Mouse (Mus musculus): ENCODE data around the gene Slco1a6. TPM values are rescaled to one million over a fixed set of nuclear protein-coding genes. Genes with fewer than 3 reads are reported as not detected.
"Not testable (repeated sequence)": the region's sequence is repeated elsewhere in the genome, so short reads cannot be mapped to it uniquely, and the experiment has no call there.

Gene Slco1a6
- polyA plus RNA-seq, 1 experiment from 2014 or later: not detected

DNA sequence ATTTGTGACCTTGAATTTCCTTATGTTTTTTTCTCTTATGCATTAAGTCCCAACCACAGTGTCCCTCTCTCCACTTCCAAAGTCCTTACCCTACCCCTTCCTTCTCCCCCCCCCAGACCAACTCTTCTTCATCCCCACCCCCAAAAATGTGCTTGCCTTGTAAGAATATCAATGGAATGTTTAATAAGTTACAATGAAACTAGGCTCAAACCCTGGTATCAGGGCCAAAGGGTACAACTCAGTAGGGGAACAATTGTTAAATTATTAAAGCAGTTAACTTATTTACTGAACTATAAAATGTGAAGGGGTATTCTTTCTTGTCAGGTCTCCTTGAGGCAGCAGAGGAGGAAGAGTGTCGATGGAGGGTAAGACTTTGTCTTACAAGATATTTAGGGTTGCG lies 47.1 kb downstream of the Slco1a6 start:
- ATAC-seq (ENCODE audit: insufficient read depth, low FRiP score, low read depth): no peak
- no peak overlapping the region for H3K4me2 ChIP-seq
- H3K4me3 ChIP-seq (replicated peaks): no peak overlapping the region
- no peaks in the 10 kb centered on the region for H3K27me3 ChIP-seq (replicated peaks)
- no peaks in the 10 kb centered on the region for H3K36me3 ChIP-seq
- H3K9ac ChIP-seq: no peak overlapping the region
- no peaks in the 10 kb centered on the region for H3K4me1 ChIP-seq
- 93% methylated on average over 2 of the region's 2 CpGs for WGBS
- no peak overlapping the region for H3K27ac ChIP-seq
- H3K9me3 ChIP-seq: no peaks in the 10 kb centered on the region

DNA sequence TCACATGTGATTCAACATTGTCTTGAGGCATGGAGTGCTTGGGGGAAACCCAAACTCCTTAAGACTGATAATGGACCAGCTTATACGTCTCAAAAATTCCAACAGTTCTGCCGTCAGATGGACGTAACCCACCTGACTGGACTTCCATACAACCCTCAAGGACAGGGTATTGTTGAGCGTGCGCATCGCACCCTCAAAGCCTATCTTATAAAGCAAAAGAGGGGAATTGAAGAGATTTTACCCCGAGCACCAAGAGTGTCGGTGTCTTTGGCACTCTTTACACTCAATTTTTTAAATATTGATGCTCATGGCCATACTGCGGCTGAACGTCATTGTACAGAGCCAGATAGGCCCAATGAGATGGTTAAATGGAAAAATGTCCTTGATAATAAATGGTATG lies 54.2 kb downstream of the Slco1a6 start:
- H3K9ac ChIP-seq; H3K27me3 ChIP-seq (replicated peaks); H3K4me1 ChIP-seq; H3K4me3 ChIP-seq (replicated peaks); H3K27ac ChIP-seq; H3K9me3 ChIP-seq; H3K4me2 ChIP-seq; ATAC-seq (ENCODE audit: insufficient read depth, low FRiP score, low read depth); H3K36me3 ChIP-seq: not testable (repeated sequence)
- 82% methylated on average over 6 of the region's 10 CpGs for WGBS

DNA sequence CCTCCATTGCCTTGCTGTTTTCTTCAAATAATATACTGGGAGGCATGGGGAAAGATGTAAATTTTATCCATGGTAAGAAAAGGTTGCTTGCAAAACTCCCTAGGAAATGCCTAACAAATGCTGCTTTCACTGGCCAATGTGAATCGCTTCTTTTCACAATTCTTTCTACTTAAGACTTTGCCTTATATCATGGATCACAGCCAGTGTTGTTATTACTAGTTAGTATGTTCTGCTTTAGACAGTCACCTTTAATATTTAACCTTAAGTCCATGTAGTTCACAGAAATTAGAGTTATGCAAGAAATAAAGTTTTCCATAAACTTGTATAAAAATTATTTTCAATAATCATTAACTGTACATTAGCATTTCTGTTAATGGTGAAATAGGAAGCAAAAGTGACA lies 60.0 kb downstream of the Slco1a6 start:
- H3K27ac ChIP-seq: no peak overlapping the region
- 77% methylated on average over 1 of the region's 1 CpGs for WGBS
- H3K9ac ChIP-seq: no peak overlapping the region
- H3K4me1 ChIP-seq: no peaks in the 10 kb centered on the region
- H3K4me2 ChIP-seq: no peak overlapping the region
- no peaks in the 10 kb centered on the region for H3K9me3 ChIP-seq
- no peaks in the 10 kb centered on the region for H3K36me3 ChIP-seq
- H3K27me3 ChIP-seq (replicated peaks): no peaks in the 10 kb centered on the region
- ATAC-seq (ENCODE audit: insufficient read depth, low FRiP score, low read depth): no peak
- H3K4me3 ChIP-seq (replicated peaks): no peak overlapping the region

DNA sequence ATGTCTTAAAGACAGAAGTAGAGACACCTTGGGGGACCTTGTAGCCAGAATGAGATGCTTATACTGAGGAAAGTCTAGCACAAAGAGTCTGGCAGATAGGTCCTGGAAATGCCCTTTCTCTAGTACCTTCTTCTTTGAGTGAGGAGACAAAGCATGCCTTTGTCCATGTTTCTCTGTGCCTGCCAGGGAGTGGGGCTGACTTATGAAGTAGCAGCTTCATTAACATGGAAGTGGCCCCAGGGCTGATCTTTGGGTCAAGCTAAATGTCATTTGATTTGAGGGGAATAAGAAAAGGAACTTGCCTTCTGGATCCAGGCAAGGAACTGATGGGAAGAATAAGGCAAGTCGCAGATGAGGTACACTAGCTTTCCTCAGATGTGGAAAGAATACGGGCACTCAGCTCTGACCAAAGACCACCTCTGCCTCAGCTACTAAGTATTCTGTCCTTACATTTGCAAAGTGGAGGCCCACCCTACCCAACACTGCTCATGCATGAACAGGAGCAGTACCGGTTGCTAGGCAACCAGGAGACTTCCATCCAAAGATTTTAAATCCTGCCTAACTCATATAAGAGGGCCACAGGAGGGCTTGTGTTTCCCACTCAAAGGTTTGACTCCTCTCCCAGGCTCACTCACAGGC lies 96.5 kb downstream of the Slco1a6 start:
- ATAC-seq (ENCODE audit: insufficient read depth, low FRiP score, low read depth): no peak
- Histone ChIP-seq H3K36me3 (no peaks in the 10 kb centered on the region), H3K9me3 (no peaks in the 10 kb centered on the region), H3K4me3 (replicated peaks) (no peak overlapping the region), H3K9ac (no peak overlapping the region), H3K4me2 (no peak overlapping the region), H3K27ac (no peak overlapping the region), H3K27me3 (replicated peaks) (no peaks in the 10 kb centered on the region), H3K4me1 (no peaks in the 10 kb centered on the region)
- WGBS: 83% methylated on average over 3 of the region's 3 CpGs

DNA sequence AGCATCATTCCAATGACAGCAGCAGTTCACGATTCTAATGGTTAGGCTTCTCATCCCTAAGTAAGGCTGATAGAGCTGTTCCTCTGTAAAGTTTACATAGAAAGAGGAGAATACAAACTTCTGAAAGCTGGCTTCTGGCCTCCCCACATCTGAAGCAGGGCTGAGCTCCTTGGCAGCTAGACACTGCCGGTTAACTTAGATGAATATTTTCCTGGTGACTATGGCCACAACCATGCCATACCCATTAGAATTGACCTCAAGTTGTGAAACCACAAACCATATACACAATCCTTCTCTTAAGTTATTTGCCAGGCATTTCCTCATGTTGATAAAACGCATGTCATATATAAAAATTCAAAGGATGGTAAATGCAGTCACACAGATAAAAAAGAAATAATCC lies 117.2 kb downstream of the Slco1a6 start:
- no peak overlapping the region for H3K27ac ChIP-seq
- H3K36me3 ChIP-seq: no peaks in the 10 kb centered on the region
- H3K9ac ChIP-seq: no peak overlapping the region
- WGBS: 81% methylated on average over 3 of the region's 3 CpGs
- no peaks in the 10 kb centered on the region for H3K9me3 ChIP-seq
- H3K4me1 ChIP-seq: no peaks in the 10 kb centered on the region
- no peak overlapping the region for H3K4me2 ChIP-seq
- no peak overlapping the region for H3K4me3 ChIP-seq (replicated peaks)
- ATAC-seq (ENCODE audit: insufficient read depth, low FRiP score, low read depth): no peak
- no peaks in the 10 kb centered on the region for H3K27me3 ChIP-seq (replicated peaks)

DNA sequence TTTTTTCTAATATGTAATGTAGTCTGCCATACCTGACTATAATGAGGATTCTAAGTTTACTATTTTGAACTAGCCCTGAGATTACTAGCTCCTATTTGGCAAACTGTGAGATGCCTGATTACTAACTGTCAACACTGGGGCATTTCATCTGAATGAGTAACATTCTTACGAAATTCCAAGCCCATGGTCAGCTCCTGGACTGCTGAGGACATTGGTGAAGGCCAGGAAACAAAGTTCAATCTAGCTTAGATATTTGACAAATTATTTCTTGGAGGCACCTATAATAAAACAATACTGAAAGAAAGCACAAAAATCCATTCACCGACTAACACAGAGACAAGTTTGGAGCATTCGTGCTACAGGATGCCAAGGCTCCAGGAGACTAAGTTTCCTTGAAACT lies 150.0 kb downstream of the Slco1a6 start:
- not testable (repeated sequence) for H3K9me3 ChIP-seq; H3K9ac ChIP-seq; H3K4me2 ChIP-seq; H3K4me1 ChIP-seq; H3K36me3 ChIP-seq; H3K27me3 ChIP-seq (replicated peaks); H3K27ac ChIP-seq; ATAC-seq (ENCODE audit: insufficient read depth, low FRiP score, low read depth); H3K4me3 ChIP-seq (replicated peaks)
- 81% methylated on average over 3 of the region's 3 CpGs for WGBS

DNA sequence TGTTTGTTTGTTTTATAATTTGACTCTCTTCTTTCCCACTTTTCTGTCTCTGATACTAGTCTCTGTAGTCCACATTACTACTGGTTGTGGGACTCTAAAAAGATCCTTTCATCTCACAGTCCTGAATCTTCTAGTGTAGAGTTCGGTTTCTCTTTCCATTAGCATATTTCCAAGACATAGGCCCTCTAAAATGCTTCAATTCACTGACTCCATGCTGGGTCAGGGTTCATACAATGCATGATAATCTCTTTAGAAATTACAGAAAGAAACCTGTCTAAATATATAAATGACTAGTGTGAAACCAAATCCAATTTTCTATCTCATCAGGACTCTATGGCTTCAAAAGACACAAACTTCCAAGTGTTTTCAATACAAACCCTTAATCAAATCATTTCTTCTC lies 160.6 kb downstream of the Slco1a6 start:
- 81% methylated on average over 1 of the region's 1 CpGs for WGBS
- no peaks in the 10 kb centered on the region for H3K9me3 ChIP-seq
- H3K9ac ChIP-seq: no peak overlapping the region
- H3K4me1 ChIP-seq: no peaks in the 10 kb centered on the region
- no peaks in the 10 kb centered on the region for H3K27me3 ChIP-seq (replicated peaks)
- H3K36me3 ChIP-seq: no peaks in the 10 kb centered on the region
- no peak overlapping the region for H3K27ac ChIP-seq
- ATAC-seq (ENCODE audit: insufficient read depth, low FRiP score, low read depth): no peak
- H3K4me2 ChIP-seq: no peak overlapping the region
- H3K4me3 ChIP-seq (replicated peaks): no peak overlapping the region

DNA sequence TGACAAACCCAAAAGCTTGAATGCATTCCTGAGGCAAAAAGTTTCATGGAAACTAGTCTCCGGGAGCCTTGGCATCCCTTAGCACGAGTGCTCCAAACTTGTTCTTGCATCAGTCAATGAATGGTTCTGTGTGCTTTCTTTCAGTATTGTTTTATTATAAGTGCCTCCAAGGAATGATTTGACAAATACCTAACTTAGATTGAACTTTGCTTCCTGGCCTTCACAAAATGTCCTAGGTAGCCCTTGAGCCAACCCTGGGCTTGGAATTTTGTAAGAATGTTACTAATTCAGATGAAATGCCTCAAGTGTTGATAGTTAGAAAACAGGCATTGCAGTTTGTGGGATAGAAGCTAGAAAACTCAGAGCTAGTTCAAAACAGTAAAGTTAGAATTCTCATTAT lies 162.6 kb downstream of the Slco1a6 start:
- Histone ChIP-seq H3K36me3 (no peaks in the 10 kb centered on the region), H3K4me2 (no peak overlapping the region), H3K4me3 (replicated peaks) (no peak overlapping the region), H3K9me3 (no peaks in the 10 kb centered on the region), H3K27ac (no peak overlapping the region), H3K4me1 (no peaks in the 10 kb centered on the region), H3K27me3 (replicated peaks) (no peaks in the 10 kb centered on the region), H3K9ac (no peak overlapping the region)
- WGBS: 89% methylated on average over 2 of the region's 2 CpGs
- ATAC-seq (ENCODE audit: insufficient read depth, low FRiP score, low read depth): no peak

DNA sequence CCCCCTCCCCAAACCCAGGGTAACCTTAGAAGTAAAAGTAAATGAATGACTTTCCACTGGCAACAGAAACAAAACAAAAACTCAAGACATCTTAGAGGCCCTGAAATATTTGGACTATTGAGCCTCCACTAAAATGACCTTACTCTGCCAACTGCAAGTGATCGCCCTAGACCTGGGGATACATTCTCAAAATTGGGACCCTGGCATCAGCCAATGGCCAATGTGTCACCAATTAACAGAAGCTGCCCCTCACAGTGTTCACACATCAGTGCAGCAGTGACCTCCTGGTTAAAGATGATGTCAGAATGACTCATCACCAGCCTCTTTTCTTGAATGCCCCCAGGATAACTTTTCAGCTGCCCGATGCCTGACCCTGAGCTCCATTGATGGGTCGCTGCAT lies 166.4 kb downstream of the Slco1a6 start:
- no peaks in the 10 kb centered on the region for H3K9me3 ChIP-seq
- no peak overlapping the region for H3K4me3 ChIP-seq (replicated peaks)
- H3K9ac ChIP-seq: no peak overlapping the region
- 86% methylated on average over 3 of the region's 3 CpGs for WGBS
- no peak overlapping the region for H3K4me2 ChIP-seq
- H3K36me3 ChIP-seq: no peaks in the 10 kb centered on the region
- H3K4me1 ChIP-seq: no peaks in the 10 kb centered on the region
- H3K27me3 ChIP-seq (replicated peaks): no peaks in the 10 kb centered on the region
- no peak for ATAC-seq (ENCODE audit: insufficient read depth, low FRiP score, low read depth)
- no peak overlapping the region for H3K27ac ChIP-seq

DNA sequence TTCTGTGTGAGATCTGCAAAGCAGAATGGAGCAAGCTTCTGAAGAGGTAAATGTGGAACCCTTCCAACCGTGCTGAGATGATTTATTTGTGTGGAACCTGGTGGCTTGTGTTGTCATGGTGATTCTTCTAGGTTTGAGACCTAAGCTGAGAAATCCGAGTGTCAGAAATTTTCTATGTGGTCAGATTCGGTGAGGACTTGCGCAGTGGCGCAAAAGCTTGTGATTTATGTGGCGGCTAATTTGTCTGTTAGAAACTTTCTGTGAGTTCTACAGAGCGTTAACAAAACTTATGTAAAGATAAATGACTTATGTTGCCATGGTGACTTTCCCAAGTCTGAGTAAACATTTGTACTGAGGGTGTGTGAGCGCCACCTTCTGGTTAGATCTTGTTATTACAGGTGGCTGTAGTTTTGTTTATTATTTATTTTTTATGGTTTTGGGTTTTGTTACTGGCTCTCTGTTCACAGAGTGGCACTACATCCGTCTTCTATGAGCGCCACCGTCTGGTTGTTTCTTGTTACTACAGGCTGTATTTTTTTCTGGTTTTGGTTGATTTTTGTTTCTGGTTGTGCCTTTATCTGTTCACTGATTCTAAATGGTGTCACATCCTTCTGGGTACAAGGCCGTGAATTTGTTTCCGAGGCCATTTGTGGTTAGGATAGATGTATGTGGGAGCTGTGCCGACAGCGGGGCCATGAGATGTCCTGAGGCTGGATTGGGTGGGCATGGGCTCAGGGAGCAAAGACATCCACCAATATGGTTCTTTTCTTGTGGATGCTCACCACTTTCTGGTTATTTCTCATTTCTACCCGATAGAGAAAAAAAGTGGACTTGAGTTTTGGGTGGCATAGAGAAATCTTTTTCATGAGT lies 167.8 kb downstream of the Slco1a6 start:
- no peaks in the 10 kb centered on the region for H3K4me1 ChIP-seq
- 40% methylated on average over 16 of the region's 16 CpGs for WGBS
- no peak overlapping the region for H3K4me3 ChIP-seq (replicated peaks)
- no peaks in the 10 kb centered on the region for H3K9me3 ChIP-seq
- H3K9ac ChIP-seq: no peak overlapping the region
- H3K4me2 ChIP-seq: no peak overlapping the region
- H3K36me3 ChIP-seq: no peaks in the 10 kb centered on the region
- peak; percentile 58; the same call in 1 of the 2 replicates for ATAC-seq (ENCODE audit: insufficient read depth, low FRiP score, low read depth)
- H3K27me3 ChIP-seq (replicated peaks): no peaks in the 10 kb centered on the region
- H3K27ac ChIP-seq: no peak overlapping the region

DNA sequence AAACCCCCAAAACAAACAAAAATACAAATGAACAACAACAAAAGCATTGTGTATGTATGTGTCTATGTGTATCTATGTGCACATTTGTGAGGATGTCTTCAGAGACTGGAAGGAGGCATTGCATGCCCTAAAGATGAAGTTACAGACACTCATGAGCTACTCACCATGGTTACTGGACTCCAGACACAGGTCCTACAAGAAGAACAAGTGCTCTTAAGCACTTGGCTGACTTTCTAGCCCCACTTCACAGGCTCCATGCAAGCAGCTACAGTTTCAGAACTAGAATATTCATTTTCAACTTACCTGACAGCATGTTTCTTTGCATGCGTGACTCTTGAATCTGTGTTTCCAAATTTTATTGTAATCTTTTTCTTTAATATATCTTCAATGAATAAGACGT lies 172.6 kb downstream of the Slco1a6 start:
- no peak overlapping the region for H3K4me2 ChIP-seq
- H3K4me3 ChIP-seq (replicated peaks): no peak overlapping the region
- ATAC-seq (ENCODE audit: insufficient read depth, low FRiP score, low read depth): no peak
- no peak overlapping the region for H3K27ac ChIP-seq
- no peaks in the 10 kb centered on the region for H3K9me3 ChIP-seq
- H3K4me1 ChIP-seq: no peaks in the 10 kb centered on the region
- WGBS: 71% methylated on average over 2 of the region's 2 CpGs
- no peaks in the 10 kb centered on the region for H3K27me3 ChIP-seq (replicated peaks)
- H3K9ac ChIP-seq: no peak overlapping the region
- H3K36me3 ChIP-seq: no peaks in the 10 kb centered on the region
